Mouse (Mus musculus) embryonic facial prominence, embryonic 13.5 days (tissue): ENCODE data around the gene Dnah14. TPM values are rescaled to one million over a fixed set of nuclear protein-coding genes. Genes with fewer than 3 reads are reported as not detected.

ENCODE experiments used
- ATAC-seq: fragments of 200-750 bp; cut with Nextera tagmentation; 2 replicates; pipeline ENCODE4 v1.8.0; 2017; ENCODE audit warnings: low read depth; ENCODE audit not compliant: insufficient number of reproducible peaks, insufficient read depth, low FRiP score, low TSS enrichment
- H3K27ac ChIP-seq: fragments of 300-500 bp; sonication (generic); 2 replicates; pipeline ENCODE4 v1.5.1; 2015; ENCODE audit warnings: moderate library complexity, mild to moderate bottlenecking, inconsistent platforms
- H3K27me3 ChIP-seq: fragments of 300-500 bp; sonication (generic); 2 replicates; pipeline ENCODE4 v1.6.1; 2015; ENCODE audit warnings: mild to moderate bottlenecking, inconsistent platforms
- H3K36me3 ChIP-seq: fragments of 300-500 bp; sonication (generic); 2 replicates; pipeline ENCODE4 v1.6.1; 2015; ENCODE audit warnings: mild to moderate bottlenecking, inconsistent platforms
- H3K4me1 ChIP-seq: fragments of 300-500 bp; sonication (generic); 2 replicates; pipeline ENCODE4 v1.6.1; 2015; ENCODE audit warnings: inconsistent platforms
- H3K4me2 ChIP-seq: fragments of 300-500 bp; sonication (generic); 2 replicates; pipeline ENCODE4 v1.6.1; 2015; ENCODE audit warnings: moderate library complexity, mild to moderate bottlenecking, inconsistent platforms
- H3K4me3 ChIP-seq: fragments of 300-500 bp; sonication (generic); 2 replicates; pipeline ENCODE4 v1.5.1; 2015; ENCODE audit warnings: mild to moderate bottlenecking, inconsistent platforms
- H3K9ac ChIP-seq: fragments of 300-500 bp; sonication (generic); 2 replicates; pipeline ENCODE4 v1.6.1; 2015; ENCODE audit warnings: mild to moderate bottlenecking, inconsistent platforms
- H3K9me3 ChIP-seq: fragments of 300-500 bp; sonication (generic); 2 replicates; pipeline ENCODE4 v1.6.1; 2016; ENCODE audit warnings: inconsistent platforms
- WGBS: fragments of 180-500 bp; shearing (Covaris S2); methylation state at CpG from one replicate; pipeline ENCODE4 v1.1.7; 2015; ENCODE audit warnings: mixed read lengths; 5-methylcytosine and 5-hydroxymethylcytosine counted together
- polyA plus RNA-seq: library from polyadenylated mRNA; unstranded; fragments of >200 nt; fragmentation: Nextera tagmentation; extraction: Ambion mirVana; gene quantifications from 2 replicates; pipeline ENCODE4 v1.2.1, GENCODE M21; 2015

Gene Dnah14
- polyA plus RNA-seq, 1 experiment from 2014 or later: 1.4 TPM

GRCm38 (mm10) chr1:181552533-181553410 lies 23.6 kb upstream of the Dnah14 start:
- Histone ChIP-seq H3K9me3 (no peaks in the 10 kb centered on the region), H3K27ac (no peak overlapping the region), H3K27me3 (no peaks in the 10 kb centered on the region), H3K4me1 (0 out of 2 replicates have a peak, but pooled peaks cover 4% of the 10 kb centered on the region), H3K9ac (no peak overlapping the region), H3K4me3 (no peak overlapping the region), H3K36me3 (no peaks in the 10 kb centered on the region), H3K4me2 (no peak overlapping the region)
- ATAC-seq: no peak
- WGBS: 45% methylated on average over 10 of the region's 10 CpGs

DNA sequence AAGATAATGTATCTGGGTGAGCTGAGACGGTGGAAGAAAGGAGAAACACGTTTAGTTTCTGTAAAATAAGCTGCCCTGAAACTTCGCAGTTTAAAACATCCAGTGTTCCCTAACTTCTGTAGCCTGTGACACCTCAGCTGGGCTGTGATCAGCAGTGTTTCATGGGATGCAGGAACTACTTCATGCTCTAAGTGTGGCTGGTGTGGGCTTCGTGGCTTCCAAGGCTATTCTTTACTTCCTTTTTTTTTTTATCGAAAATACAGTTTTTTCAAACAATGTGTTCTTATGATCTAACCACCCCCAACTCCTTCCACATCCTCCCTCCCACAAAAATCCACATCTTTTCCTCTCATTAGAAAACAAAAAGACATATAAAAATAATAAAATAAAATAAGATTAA lies 20.9 kb upstream of the Dnah14 start:
- H3K9ac ChIP-seq: no peak overlapping the region
- H3K27me3 ChIP-seq: no peaks in the 10 kb centered on the region
- no peaks in the 10 kb centered on the region for H3K36me3 ChIP-seq
- no peak for ATAC-seq
- H3K4me2 ChIP-seq: no peak overlapping the region
- H3K27ac ChIP-seq: no peak overlapping the region
- 74% methylated on average over 5 of the region's 5 CpGs for WGBS
- H3K4me3 ChIP-seq: no peak overlapping the region
- no peaks in the 10 kb centered on the region for H3K9me3 ChIP-seq
- H3K4me1 ChIP-seq: 0 out of 2 replicates have a peak, but pooled peaks cover 4% of the 10 kb centered on the region

DNA sequence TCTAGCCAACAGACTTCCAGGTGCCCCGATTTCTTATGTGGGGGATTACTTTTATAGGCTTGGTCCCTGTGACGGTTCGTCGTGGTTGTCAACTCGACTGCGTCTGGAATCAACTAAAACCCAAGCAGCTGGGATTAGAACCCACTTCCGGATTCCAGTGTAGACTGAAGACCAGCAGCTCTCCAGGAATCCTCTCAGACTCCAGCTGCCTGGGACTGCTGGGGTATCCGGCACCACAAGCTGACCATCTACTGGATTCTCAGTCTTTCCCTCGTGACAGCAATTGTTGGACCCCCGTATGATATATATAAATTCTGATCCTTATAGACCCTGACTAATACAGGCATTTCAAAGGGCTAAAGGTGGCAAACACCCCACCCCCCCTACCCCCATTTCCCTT lies 16.7 kb upstream of the Dnah14 start:
- no peaks in the 10 kb centered on the region for H3K27me3 ChIP-seq
- H3K4me1 ChIP-seq: peaks cover 15% of the 10 kb centered on the region
- H3K4me3 ChIP-seq: no peak overlapping the region
- 56% methylated on average over 10 of the region's 10 CpGs for WGBS
- H3K4me2 ChIP-seq: no peak overlapping the region
- H3K27ac ChIP-seq: no peak overlapping the region
- no peaks in the 10 kb centered on the region for H3K36me3 ChIP-seq
- no peak for ATAC-seq
- no peaks in the 10 kb centered on the region for H3K9me3 ChIP-seq
- H3K9ac ChIP-seq: no peak overlapping the region

DNA sequence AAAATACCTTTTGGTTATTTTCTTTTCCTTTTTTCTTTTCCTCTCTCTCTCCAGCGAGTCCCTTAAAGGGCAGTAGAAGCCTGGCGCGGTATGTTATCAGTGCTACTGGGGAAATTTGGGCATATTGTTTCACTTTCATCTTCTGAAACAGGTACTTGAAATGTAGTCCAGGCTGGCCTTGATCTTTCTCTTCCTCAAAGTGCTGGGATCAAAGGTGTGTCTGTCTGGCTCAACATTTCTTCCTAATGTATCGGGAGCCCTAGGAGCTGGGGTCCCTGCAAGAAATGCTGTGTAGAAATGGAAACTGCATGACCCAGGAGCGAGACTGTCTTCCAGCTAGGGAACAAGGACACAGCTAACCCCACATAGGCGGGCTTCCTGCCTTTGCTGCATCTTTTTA lies 16.0 kb upstream of the Dnah14 start:
- Histone ChIP-seq H3K27ac (no peak overlapping the region), H3K9ac (no peak overlapping the region), H3K4me2 (no peak overlapping the region), H3K36me3 (no peaks in the 10 kb centered on the region), H3K4me1 (peaks cover 15% of the 10 kb centered on the region), H3K4me3 (no peak overlapping the region), H3K9me3 (no peaks in the 10 kb centered on the region), H3K27me3 (no peaks in the 10 kb centered on the region)
- no peak for ATAC-seq
- 80% methylated on average over 6 of the region's 6 CpGs for WGBS

DNA sequence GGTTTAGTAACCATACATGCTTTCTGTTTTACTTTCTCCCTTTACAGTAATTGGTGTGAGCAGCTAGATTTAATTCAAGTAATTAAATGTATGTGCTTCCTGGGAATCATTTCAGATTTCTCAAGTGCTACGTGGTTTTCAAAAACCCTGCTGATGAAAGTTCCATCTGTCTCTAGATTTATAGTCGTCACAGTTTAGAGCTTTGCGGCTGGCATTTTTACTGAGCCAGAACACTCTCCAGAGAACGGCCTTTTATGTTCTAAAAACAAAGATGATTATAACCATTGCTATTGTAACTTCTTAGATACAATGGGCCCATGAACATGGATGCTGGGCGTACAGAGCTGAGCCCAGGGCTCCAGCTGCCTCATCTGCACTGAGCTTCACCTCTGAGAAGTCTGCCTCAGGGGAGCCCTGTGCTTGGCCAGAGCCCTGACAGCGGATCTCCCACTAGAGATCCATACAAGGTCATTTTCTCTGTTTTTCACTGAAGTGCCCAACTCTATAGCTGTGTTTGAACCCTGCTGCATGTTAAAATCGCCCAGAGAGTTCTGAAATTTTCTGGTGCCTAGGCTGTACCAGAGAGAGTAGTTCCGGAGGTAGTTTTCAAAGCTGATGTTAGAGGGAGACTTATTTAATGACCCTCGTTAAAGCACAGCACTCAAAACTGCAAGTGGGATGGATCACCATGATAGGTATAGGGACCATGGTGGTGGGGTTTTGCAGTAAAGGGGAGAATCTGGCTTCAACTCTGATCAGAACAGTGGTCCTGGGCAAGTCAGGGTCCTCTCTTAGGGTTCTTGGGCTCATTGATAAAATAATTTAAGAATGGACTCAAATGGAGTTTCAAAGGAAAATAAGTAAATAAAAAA lies 15.2 kb upstream of the Dnah14 start:
- Histone ChIP-seq H3K9me3 (no peaks in the 10 kb centered on the region), H3K4me3 (no peak overlapping the region), H3K9ac (no peak overlapping the region), H3K27ac (no peak overlapping the region), H3K4me1 (peaks cover 15% of the 10 kb centered on the region), H3K27me3 (no peaks in the 10 kb centered on the region), H3K36me3 (no peaks in the 10 kb centered on the region), H3K4me2 (no peak overlapping the region)
- ATAC-seq: no peak
- WGBS: 46% methylated on average over 9 of the region's 9 CpGs

GRCm38 (mm10) chr1:181561768-181562444 lies 14.5 kb upstream of the Dnah14 start:
- ATAC-seq: no peak
- Histone ChIP-seq H3K36me3 (no peaks in the 10 kb centered on the region), H3K4me2 (no peak overlapping the region), H3K4me3 (no peak overlapping the region), H3K4me1 (peaks cover 15% of the 10 kb centered on the region), H3K9ac (no peak overlapping the region), H3K27me3 (no peaks in the 10 kb centered on the region), H3K9me3 (no peaks in the 10 kb centered on the region), H3K27ac (no peak overlapping the region)
- 30% methylated on average over 8 of the region's 8 CpGs for WGBS

- Histone ChIP-seq H3K4me3 (no peak overlapping the region), H3K9me3 (no peaks in the 10 kb centered on the region), H3K4me2 (no peak overlapping the region), H3K9ac (no peak overlapping the region), H3K4me1 (peaks cover 3% of the 10 kb centered on the region; the same call in 1 of the 2 replicates), H3K36me3 (no peaks in the 10 kb centered on the region), H3K27ac (no peak overlapping the region), H3K27me3 (no peaks in the 10 kb centered on the region)
- ATAC-seq: no peak
- whole genome bisulfite sequencing: 29% methylated on average over 9 of the region's 9 CpGs
Measured at GRCm38 (mm10) chr1:181569447-181569846, 6.9 kb upstream of the Dnah14 start.

DNA sequence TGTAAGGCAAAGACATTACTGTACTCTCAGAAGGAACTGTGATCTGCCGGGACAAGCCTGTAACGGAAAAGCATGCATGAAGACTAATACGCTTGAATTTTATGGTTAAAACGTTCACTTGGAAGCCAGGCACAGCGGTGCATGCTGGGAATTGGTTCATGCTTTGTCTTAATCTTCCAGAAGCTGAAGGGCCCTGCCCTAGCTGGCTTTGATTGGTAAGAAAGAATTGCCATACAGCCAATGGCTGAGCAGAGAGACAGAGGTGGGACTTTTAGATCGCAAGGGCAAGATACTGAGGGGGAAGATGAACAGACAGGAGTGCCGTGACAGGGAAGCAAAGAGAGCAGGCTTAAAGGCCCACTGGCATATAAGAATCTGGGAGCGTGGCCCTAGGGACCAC lies 6.8 kb downstream of the Dnah14 start:
- H3K36me3 ChIP-seq: no peaks in the 10 kb centered on the region
- no peak for ATAC-seq
- WGBS: 43% methylated on average over 8 of the region's 8 CpGs
- no peaks in the 10 kb centered on the region for H3K27me3 ChIP-seq
- no peak overlapping the region for H3K9ac ChIP-seq
- H3K4me2 ChIP-seq: peak overlapping the region; percentile 37
- H3K4me3 ChIP-seq: no peak overlapping the region
- no peak overlapping the region for H3K27ac ChIP-seq
- peaks cover 4% of the 10 kb centered on the region; the same call in 1 of the 2 replicates for H3K4me1 ChIP-seq
- no peaks in the 10 kb centered on the region for H3K9me3 ChIP-seq

- Histone ChIP-seq H3K9ac (no peak overlapping the region), H3K36me3 (no peaks in the 10 kb centered on the region), H3K4me3 (no peak overlapping the region), H3K9me3 (no peaks in the 10 kb centered on the region), H3K4me2 (no peak overlapping the region), H3K27ac (no peak overlapping the region), H3K27me3 (no peaks in the 10 kb centered on the region), H3K4me1 (no peaks in the 10 kb centered on the region)
- ATAC-seq: no peak
- WGBS: 80% methylated on average over 6 of the region's 6 CpGs
Measured at GRCm38 (mm10) chr1:181589116-181589515, 12.8 kb downstream of the Dnah14 start.

DNA sequence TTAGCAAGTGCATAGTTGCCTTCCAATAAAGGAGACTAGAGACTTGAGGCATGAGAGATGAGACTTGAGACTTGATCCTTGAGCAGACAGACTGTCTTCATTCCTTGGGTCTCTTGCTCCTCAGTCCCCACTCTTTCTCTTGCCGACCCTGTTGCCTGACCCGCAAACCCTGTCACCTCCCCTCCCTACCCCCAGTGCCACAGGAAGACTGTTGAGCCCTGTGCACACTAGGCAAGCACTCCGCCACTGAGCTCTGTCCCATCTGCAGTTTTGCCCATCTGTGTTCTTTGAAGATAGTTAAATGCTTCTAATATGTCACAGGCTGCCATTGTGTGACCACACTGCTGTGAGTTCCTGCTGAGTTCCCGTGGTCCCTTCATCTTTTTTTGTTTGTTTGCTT lies 23.0 kb downstream of the Dnah14 start:
- no peak overlapping the region for H3K27ac ChIP-seq
- H3K9ac ChIP-seq: no peak overlapping the region
- ATAC-seq: no peak
- H3K4me3 ChIP-seq: no peak overlapping the region
- no peak overlapping the region for H3K4me2 ChIP-seq
- H3K9me3 ChIP-seq: no peaks in the 10 kb centered on the region
- 46% methylated on average over 4 of the region's 4 CpGs for WGBS
- H3K4me1 ChIP-seq: no peaks in the 10 kb centered on the region
- H3K27me3 ChIP-seq: no peaks in the 10 kb centered on the region
- no peaks in the 10 kb centered on the region for H3K36me3 ChIP-seq

- Histone ChIP-seq H3K27me3 (no peaks in the 10 kb centered on the region), H3K27ac (no peak overlapping the region; the same call in 1 of the 2 replicates), H3K4me3 (no peak overlapping the region), H3K4me1 (peaks cover 4% of the 10 kb centered on the region), H3K9ac (no peak overlapping the region), H3K4me2 (no peak overlapping the region), H3K36me3 (no peaks in the 10 kb centered on the region), H3K9me3 (no peaks in the 10 kb centered on the region)
- no peak for ATAC-seq
- 30% methylated on average over 3 of the region's 3 CpGs for WGBS
Measured at GRCm38 (mm10) chr1:181611118-181611517, 34.8 kb downstream of the Dnah14 start.
